Mouse (Mus musculus) adrenal gland, postnatal 36 days (tissue): ENCODE data around the gene Tra2b. TPM values are rescaled to one million over a fixed set of nuclear protein-coding genes. Genes with fewer than 3 reads are reported as not detected.
"Not testable (repeated sequence)": the region's sequence is repeated elsewhere in the genome, so short reads cannot be mapped to it uniquely, and the experiment has no call there.

ENCODE experiments used
- DNase-seq, 2 experiments: peaks; one replicate each; pipeline ENCODE4 v3.0.0; 2021; ENCODE audit warnings: mixed read lengths in 1 of 2
- total RNA-seq, 2 experiments: library from RNA; stranded (reverse); gene quantifications; 2 replicates each; pipeline ENCODE4 v1.2.3; 2021

Gene Tra2b
- total RNA-seq, 2 experiments from 2014 or later: 95.5 to 115 TPM

DNA sequence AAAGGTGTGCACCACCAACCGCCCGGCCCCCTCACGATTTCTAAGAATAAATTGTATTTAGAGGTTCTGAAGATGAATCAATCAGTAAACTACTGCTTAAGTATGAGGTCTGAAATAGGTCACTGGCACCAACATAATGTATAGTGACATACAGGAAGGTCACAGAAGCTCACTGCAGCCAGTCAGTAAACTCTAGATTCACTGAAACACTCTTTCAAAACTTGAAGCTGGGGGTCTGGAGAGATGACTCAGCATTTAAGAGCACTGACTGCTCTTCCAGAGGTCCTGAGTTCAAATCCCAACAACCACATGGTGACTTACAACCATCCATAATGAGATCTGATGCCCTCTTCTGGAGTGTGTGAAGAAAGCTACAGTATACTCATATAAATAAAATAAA lies 16.1 kb downstream of the Tra2b start:
- DNase-seq: no peak

DNA sequence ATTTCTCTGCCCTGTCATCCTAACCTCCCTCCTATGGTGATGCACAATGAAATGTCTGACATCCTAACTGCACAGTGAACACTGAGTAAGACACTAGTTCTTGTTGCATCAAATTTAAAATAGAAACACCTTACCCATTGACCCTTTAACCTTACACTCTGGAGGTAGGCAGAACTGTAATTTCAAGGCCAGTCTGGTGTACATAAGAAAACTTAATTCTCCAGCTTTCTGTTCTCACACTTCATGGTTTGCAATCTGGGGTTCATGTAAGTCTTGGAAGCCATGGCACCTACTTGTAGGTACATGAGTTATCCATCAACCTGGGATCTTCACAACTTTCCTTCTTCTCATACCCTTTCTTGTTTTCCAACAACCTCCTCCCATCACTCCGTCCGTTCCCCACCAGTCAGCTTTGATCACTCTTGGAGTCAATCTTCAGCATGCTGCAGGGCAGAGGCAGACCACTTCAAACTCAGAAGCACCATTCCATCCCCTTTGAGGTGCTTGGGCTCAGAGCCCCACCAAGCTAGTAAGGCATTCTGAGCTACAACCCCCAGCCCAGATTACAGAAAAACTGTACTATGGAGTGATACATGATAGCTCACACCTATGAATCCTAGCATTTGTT lies 23.5 kb downstream of the Tra2b start:
- no peak for DNase-seq

DNA sequence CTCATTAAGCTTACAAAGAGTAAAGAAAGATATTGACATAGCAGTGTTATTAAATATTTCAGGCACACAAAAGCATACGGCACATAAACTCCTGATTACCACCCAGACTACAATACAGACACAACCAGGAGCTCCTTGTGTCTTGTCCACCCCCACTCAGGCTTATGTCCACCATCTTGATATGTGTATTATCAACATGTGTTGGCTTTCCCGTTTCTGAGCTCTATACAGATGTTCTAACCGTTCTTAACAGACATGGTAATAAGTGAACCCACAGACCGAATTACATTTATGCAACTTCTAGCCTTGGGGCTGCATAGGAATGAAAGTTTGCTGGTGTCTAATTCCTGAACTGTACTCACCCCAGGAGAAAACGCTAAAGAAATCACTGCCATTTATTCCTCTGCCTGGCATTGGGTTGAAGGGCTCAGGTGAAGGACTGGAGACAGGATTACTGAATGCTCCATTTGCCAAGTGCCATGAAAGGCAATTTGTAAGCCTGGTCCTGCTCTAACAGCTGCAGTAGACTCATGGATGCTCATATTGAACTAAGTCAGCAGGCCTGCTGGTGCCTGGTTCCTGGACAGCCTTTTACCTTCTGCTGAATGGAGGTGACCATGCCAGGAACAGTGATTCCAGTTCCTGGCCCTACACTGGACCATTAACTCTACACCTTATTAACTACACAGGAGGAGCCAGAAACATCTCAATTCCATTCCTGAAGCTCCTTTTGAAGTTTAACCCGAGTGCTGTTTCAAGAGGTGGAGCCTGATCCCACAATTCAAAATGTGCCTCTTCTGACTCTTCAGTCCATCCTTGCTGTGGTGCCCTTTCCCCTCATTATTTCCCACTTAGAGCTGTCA lies 24.2 kb downstream of the Tra2b start:
- DNase-seq: no peak

DNA sequence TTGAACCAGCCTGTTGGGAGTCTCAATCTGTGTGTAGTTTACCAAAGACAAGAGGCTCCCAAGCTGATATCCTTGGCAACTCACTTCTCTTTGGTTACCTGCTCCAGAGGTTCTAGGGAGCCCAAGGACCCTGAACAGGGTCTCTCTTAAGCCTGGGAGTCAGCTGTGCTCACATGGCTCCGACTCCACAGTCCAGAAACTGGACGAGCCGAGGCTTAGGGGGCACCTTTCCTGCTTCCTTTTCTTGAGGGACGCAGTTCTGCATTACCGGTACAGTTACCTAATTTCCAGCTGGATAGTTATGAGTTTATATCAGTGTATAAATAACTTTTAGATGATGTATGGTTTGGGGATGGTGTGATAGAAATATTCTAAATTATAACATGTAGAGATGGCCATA lies 24.9 kb downstream of the Tra2b start:
- no peak for DNase-seq

DNA sequence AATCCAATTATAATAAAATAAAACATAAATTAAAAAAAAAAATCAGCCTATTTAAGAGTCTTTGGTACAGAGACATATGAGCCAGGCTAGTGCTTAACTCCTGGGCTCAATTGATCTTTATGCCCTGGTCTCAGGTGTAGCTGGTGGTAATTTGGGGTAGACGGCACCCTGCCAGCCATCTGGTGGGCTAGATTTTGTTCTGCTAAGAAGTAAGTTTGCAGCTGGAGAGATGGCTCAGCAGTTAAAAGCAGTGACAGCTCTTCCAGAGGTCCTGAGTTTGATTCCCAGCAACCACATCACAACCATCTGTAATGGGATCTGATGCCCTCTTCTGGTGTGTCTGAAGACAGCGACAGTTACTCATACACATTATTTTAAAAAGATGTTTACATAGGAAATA lies 25.8 kb downstream of the Tra2b start:
- DNase-seq: no peak

DNA sequence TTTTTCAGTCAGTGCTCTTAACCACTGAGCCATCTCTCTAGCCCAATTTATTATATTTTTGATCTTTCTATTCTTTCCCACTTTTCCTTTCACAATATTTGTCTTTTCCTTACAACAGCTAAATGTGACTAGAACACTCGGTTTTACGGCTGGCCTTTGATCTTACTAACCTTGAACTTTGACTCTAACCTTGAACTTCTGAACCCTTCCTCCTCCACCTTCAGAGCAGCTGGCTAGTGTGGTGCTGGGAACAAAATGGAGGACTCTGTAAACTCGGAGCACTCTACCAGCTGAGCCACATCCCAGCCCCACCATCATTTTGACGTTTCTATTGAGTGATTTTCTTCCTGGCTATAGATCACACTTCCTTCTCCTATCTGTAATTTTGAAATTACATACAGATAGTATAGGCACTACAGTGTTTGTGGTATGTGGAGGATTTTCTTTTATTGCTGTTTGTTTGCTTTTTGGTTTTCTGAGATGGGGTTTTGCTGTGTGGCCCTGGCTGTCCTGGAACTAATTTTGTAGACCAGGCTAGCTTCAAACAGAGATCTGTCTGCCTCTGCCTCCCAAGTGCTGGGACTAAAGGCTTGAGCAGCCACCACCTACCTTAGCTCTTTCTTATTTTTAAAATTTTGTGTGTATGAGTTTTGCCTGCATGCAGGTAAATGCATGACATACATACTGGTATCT lies 26.7 kb downstream of the Tra2b start:
- DNase-seq: no peak

DNA sequence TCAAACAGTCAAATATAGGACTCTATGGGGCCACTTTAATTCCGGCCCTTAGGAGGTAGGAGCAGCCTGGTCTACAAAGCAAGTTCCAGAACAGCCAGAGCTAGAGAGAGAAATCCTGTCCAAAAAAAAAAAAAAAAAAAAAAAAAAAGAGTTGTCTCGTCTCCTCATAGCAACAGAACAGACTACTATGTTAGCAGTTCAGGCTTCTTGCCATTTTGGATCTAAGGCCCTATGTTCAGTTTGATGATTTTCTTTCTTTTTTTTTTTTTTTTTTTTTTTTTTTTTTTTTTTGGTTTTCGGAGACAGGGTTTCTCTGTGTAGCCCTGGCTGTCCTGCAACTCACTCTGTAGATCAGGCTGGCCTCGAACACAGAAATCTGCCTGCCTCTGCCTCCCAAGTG lies 27.4 kb downstream of the Tra2b start:
- DNase-seq: not testable (repeated sequence)

DNA sequence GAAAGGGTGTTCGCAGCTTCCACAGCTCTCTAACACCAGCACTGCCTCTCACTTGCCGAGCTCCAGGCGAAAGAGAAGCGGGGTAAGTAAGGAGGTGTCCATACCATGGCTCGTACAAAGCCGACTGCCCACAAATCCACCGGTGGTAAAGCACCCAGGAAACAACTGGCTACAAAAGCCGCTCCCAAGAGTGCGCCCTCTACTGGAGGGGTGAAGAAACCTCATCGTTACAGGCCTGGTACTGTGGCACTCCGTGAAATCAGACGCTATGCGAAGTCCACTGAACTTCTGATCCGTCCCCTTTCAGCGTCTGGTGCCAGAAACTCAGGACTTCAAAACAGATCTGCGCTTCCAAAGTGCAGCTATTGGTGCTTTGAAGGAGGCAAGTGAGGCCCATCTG lies 29.0 kb downstream of the Tra2b start:
- no peak for DNase-seq

DNA sequence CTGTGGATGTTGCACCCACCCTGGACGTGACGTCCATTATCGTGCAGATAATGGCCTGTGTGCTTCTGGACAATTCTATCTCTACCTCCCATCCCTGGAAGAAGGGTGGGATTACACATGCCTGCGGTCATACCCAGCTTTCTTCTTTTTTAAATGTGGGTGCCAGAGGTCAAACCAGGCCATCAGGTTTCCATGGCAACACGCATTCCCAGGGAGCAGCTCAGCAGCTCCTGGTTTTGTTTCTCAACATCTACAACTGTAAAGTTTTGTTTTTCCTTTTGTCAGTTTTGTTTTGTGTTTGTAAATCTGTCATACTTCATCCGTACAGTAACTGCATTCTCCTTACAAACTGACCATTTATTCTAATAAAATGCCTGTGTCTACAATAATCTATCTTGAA lies 31.3 kb downstream of the Tra2b start:
- DNase-seq: no peak

DNA sequence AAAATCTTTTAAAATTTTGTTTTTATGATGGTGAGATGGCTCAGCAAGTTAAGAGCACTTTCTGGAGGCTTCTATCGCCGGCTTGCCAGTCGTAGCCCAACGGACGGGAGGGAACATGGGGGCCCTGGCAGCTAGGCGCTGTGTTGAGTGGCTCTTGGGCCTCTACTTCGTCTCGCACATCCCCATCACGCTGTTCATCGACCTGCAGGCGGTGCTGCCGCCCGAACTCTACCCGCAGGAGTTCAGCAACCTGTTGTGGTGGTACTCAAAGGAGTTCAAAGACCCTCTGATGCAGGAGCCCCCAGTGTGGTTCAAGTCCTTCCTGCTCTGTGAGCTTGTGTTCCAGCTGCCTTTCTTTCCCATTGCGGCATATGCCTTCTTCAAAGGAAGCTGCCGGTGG lies 35.5 kb downstream of the Tra2b start:
- DNase-seq: not testable (repeated sequence)

DNA sequence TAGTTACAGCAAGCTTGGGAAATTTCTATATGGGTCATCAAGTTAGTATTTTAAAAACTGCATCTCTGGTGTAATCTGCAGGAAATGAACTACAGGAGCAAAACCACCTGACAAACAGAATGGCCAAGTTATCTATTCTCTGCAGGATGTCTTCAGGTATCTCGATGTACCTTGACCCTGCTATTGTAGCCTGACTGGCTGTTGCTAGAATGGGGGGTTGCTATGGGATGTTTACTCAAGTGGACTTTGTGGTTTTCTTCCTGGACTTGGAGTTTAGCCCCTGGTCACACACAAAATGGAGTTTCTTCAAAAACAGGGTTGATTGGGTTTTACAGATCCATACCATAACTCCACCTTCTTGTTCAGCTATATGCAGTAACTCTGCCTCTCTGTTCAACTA lies 62.3 kb downstream of the Tra2b start:
- DNase-seq: no peak

DNA sequence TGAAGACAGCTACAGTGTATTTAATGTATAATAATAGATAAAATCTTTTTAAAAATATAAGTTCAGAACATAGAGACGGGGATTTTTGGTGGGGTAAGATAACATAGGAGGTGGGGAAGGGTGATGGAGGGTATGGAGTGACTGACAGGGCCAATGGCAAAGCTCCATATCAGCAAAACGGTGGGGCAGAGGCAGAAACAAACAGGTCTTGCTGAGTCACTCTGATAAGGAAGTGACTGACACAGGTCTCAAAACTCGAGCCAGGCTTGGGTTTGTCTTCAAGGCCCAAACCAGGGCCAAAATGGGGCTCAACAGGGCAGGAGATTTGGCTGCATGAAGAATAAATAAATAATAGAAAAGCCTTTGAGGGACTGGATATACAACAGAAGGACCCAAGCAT lies 63.9 kb downstream of the Tra2b start:
- no peak for DNase-seq

DNA sequence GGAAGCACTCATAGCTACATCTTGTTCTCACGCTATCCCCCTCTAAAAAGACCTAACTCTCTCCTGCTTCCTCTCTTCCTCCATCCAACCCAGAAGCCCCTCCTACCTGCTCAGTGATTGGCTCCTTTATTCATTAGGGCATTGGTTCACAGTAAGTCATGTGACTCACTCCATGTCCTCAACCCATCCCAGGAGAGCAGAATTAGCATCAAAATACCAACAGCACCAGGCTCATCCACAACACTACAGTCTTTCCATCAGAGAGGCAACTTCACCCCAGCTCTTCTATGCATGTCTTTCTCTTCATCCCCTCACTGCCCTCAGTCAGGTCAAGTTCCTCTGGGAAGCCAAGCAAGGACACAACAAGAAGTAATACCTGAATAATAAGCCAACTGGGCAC lies 65.3 kb downstream of the Tra2b start:
- DNase-seq: no peak

Other genes starting within 250 kb of the Tra2b start
- 10 to 100 TPM in 1 of 2 experiments, 1 to 10 TPM in 1; 7.3 to 10.9 TPM for gene Igf2bp2, start 102.7 kb downstream of the Tra2b start, total RNA-seq
- gene Etv5, start 173.7 kb upstream of the Tra2b start, total RNA-seq: 10 to 100 TPM; 29.7 to 33.3 TPM